Mouse (Mus musculus): ENCODE results near the gene Txlna. TPM values are rescaled to one million over a fixed set of nuclear protein-coding genes. Genes with fewer than 3 reads are reported as not detected.

Gene Txlna
- 58.8 and 59.4 TPM in 2 replicates for polyA plus RNA-seq (2016; fragmentation: Nextera tagmentation; extraction: Ambion mirVana)

- under 1% methylated on average over 60 of the region's 60 CpGs for WGBS
- peak; percentile 96 for ATAC-seq (ENCODE audit: insufficient number of reproducible peaks, low FRiP score)
- peaks cover 60% of the 10 kb centered on the region for H3K36me3 ChIP-seq
These were observed at the start of gene Txlna for GRCm38 (mm10) chr4:129640638-129641467. Gene Txlna, minus strand, starts transcription at chr4:129641065.

DNA sequence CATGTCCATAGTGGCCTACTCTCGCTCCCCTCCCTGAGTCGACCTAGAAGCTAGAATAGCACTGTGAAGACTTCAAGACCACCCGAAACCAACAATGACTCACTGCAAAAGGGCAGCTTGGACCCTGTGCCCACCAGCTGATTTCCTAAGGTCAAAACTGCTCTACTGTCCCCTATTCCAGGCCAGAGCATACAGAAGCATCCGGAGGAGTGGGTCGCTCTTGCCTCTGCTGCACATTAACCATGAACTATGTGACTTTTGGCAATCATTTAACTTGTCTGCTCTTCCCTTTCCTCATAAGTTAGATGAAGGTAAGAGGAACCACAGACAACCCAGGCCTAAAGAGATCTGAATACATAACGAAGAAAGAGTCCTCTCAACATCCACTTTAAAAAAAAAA is 43.7 kb upstream of the Txlna start:
- Histone ChIP-seq H3K36me3 (peaks cover 89% of the 10 kb centered on the region), H3K27ac (ENCODE audit: poor library complexity, severe bottlenecking) (no peak overlapping the region), H3K4me2 (no peak overlapping the region), H3K9me3 (replicated peaks) (no peaks in the 10 kb centered on the region), H3K9ac (no peak overlapping the region), H3K27me3 (replicated peaks) (no peaks in the 10 kb centered on the region), H3K4me3 (no peak overlapping the region), H3K4me1 (replicated peaks) (no peaks in the 10 kb centered on the region)
- 93% methylated on average over 6 of the region's 6 CpGs for WGBS
- no peak for ATAC-seq (ENCODE audit: insufficient number of reproducible peaks, low FRiP score)

More at GRCm38 (mm10) chr4:129640638-129641467, at the start of gene Txlna:
- peak within 1 kb of the TSS; percentile 77 for H3K4me3 ChIP-seq
- no peaks in the 10 kb centered on the region for H3K9me3 ChIP-seq (replicated peaks)
- H3K4me2 ChIP-seq: peak within 1 kb of the TSS; percentile 97
- H3K27ac ChIP-seq (ENCODE audit: poor library complexity, severe bottlenecking): peak within 1 kb of the TSS; percentile 84
- H3K9ac ChIP-seq: peak within 1 kb of the TSS; percentile 94
- H3K27me3 ChIP-seq (replicated peaks): no peaks in the 10 kb centered on the region
- peaks cover 27% of the 10 kb centered on the region for H3K4me1 ChIP-seq (replicated peaks)

- Histone ChIP-seq H3K4me3 (no peak overlapping the region), H3K9ac (no peak overlapping the region), H3K27ac (ENCODE audit: poor library complexity, severe bottlenecking) (no peak overlapping the region), H3K27me3 (replicated peaks) (no peaks in the 10 kb centered on the region), H3K4me2 (no peak overlapping the region), H3K9me3 (replicated peaks) (no peaks in the 10 kb centered on the region), H3K4me1 (replicated peaks) (no peaks in the 10 kb centered on the region), H3K36me3 (peaks cover 88% of the 10 kb centered on the region)
- WGBS: 84% methylated on average over 11 of the region's 11 CpGs
- ATAC-seq (ENCODE audit: insufficient number of reproducible peaks, low FRiP score): no peak
These were observed 43.1 kb upstream of the Txlna start for GRCm38 (mm10) chr4:129683901-129684493.

DNA sequence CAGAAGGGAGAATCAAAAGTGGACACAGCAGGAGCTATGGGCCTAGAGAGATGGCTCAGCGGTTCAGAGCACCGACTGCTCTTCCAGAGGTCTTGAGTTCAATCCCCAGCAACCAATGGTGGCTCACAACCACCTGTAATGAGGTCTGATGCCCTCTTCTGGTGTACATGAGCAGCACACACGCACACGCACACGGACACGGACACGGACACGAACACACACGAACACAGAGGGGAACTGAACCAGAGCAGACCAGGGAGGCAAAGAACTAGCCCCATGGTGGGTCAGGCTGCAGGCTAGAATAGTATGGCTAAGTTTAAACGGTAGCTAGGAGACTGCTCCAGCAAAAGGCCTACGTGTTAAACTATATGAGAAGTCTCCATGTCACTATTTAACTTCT is 41.0 kb upstream of the Txlna start:
- no peak for ATAC-seq (ENCODE audit: insufficient number of reproducible peaks, low FRiP score)
- no peaks in the 10 kb centered on the region for H3K4me1 ChIP-seq (replicated peaks)
- no peak overlapping the region for H3K4me2 ChIP-seq
- H3K9me3 ChIP-seq (replicated peaks): no peaks in the 10 kb centered on the region
- H3K9ac ChIP-seq: no peak overlapping the region
- peaks cover 91% of the 10 kb centered on the region for H3K36me3 ChIP-seq
- 96% methylated on average over 11 of the region's 11 CpGs for WGBS
- H3K27me3 ChIP-seq (replicated peaks): no peaks in the 10 kb centered on the region
- no peak overlapping the region for H3K4me3 ChIP-seq
- H3K27ac ChIP-seq (ENCODE audit: poor library complexity, severe bottlenecking): no peak overlapping the region

- Histone ChIP-seq H3K9ac (peak overlapping the region; percentile 99), H3K27ac (ENCODE audit: poor library complexity, severe bottlenecking) (peak overlapping the region; percentile 93), H3K4me1 (replicated peaks) (peaks cover 15% of the 10 kb centered on the region), H3K4me2 (peak overlapping the region; percentile 90), H3K27me3 (replicated peaks) (no peaks in the 10 kb centered on the region), H3K36me3 (peaks cover 27% of the 10 kb centered on the region), H3K9me3 (replicated peaks) (no peaks in the 10 kb centered on the region), H3K4me3 (peak overlapping the region; percentile 98)
- peak; percentile 33 for ATAC-seq (ENCODE audit: insufficient number of reproducible peaks, low FRiP score)
- 5% methylated on average over 10 of the region's 10 CpGs for WGBS
These were observed 32.1 kb upstream of the Txlna start for GRCm38 (mm10) chr4:129672878-129673449.

DNA sequence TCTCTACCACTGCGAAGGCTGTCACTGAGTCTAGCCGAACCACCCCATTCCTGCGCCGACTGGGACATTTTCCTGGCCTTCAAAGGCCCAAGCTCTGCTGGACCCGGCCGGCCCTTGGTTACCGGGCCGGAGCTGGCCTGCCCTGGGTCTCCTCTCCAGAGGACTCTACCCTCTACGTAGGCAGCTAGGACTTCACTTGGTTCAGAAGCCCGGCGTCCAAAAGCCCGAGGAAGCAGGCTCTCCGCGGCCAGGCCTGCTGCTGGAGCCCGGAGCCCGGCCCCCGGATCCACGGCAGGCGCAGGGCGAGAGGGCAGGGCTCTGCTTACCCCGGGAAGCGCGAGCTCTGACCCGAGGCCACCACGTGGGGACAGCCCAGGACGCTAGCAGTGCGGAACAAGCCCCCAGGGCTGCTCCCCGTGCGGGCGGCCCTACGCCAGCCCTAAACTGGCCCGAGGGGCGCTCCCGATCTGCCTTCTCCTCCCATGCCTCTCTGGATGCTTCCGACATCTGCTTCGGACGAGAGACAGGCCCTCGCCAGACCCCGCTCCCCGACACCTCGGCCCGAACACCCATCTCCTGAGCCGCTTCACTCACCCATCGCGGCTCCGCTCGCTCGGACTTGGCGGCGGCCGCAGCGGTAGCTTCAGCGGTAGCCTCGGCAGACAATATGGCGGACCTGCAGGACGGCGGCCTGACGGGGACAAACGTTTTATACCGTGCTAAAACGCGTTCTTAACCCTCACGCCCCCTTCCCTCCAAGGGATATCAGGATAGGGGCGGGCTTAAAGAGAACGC is 31.4 kb upstream of the Txlna start, which contains the start of gene Kpna6:
TSS of gene Kpna6 (minus strand) at position 685 of the 795 bp plus-strand sequence.
- Histone ChIP-seq H3K36me3 (peaks cover 23% of the 10 kb centered on the region), H3K27me3 (replicated peaks) (no peaks in the 10 kb centered on the region), H3K27ac (ENCODE audit: poor library complexity, severe bottlenecking) (peak within 1 kb of the TSS; percentile 93), H3K4me3 (peak within 1 kb of the TSS; percentile 98), H3K4me1 (replicated peaks) (peaks cover 15% of the 10 kb centered on the region), H3K4me2 (peak within 1 kb of the TSS; percentile 90), H3K9ac (peak within 1 kb of the TSS; percentile 99), H3K9me3 (replicated peaks) (no peaks in the 10 kb centered on the region)
- under 1% methylated on average over 65 of the region's 65 CpGs for WGBS
- ATAC-seq (ENCODE audit: insufficient number of reproducible peaks, low FRiP score): peak; percentile 88

DNA sequence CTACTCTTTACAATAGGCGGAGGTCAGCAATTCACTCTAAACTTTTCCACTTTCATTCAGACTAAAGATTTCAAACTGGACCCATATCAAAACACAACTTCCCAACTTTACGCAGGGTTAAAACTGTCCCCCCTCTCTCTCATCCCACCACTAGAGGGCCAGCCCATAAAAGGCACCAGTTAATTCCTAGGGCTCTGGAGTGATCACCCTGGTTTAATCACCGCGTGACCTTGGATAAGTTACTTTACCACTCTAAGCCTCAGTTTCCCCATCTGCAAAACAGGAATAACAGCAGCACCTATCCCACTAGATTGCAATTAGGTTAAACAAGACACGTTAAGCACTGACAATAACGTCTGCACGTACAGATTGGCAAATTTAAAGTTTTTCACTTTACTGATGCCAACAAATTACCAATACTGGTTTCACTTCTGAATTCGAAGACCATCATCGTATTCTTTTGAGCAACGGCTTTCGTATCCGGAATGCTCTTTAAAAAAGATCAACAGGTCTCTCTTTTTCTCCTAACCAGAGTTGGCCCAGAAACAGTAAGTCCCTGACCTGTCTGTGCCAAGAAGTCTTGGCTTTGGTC is 30.7 kb upstream of the Txlna start:
- Histone ChIP-seq H3K4me2 (peak overlapping the region; percentile 90), H3K4me3 (peak overlapping the region; percentile 98), H3K4me1 (replicated peaks) (peaks cover 15% of the 10 kb centered on the region), H3K27ac (ENCODE audit: poor library complexity, severe bottlenecking) (peak overlapping the region; percentile 93), H3K9me3 (replicated peaks) (no peaks in the 10 kb centered on the region), H3K27me3 (replicated peaks) (no peaks in the 10 kb centered on the region), H3K36me3 (peaks cover 22% of the 10 kb centered on the region), H3K9ac (peak overlapping the region; percentile 99)
- WGBS: 6% methylated on average over 12 of the region's 12 CpGs
- ATAC-seq (ENCODE audit: insufficient number of reproducible peaks, low FRiP score): 0 out of 2 replicates have a peak, but pooled peaks have one; percentile 34

DNA sequence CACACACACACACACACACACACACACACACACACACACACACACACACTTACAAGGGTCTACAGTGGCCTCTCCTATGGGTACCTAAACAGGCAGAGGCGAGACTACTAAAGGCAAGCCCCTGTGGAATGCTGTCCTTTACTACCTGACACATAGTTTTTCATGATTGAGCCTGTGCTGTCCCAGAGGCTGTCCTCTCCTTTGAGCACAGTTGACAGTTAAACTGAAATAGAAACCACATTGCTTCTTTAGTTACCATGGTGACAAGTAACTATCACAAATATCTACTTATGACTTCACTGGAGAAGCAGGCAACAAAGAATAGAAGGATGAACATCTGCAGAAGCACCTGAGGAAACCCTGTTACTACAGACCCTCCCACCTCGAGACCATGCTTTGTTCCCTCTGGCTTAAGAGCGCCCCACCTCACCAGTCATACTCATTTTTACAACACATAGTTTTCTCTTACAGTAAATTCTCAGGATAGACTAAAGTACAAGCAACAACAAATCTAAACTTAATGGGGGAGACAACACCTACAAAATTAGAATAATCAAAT is 21.5 kb upstream of the Txlna start:
- Histone ChIP-seq H3K4me2 (no peak overlapping the region), H3K4me3 (no peak overlapping the region), H3K4me1 (replicated peaks) (no peaks in the 10 kb centered on the region), H3K9me3 (replicated peaks) (no peaks in the 10 kb centered on the region), H3K27ac (ENCODE audit: poor library complexity, severe bottlenecking) (no peak overlapping the region), H3K36me3 (peaks cover 72% of the 10 kb centered on the region), H3K27me3 (replicated peaks) (no peaks in the 10 kb centered on the region), H3K9ac (no peak overlapping the region)
- no peak for ATAC-seq (ENCODE audit: insufficient number of reproducible peaks, low FRiP score)
- whole genome bisulfite sequencing: 78% methylated on average over 3 of the region's 3 CpGs

DNA sequence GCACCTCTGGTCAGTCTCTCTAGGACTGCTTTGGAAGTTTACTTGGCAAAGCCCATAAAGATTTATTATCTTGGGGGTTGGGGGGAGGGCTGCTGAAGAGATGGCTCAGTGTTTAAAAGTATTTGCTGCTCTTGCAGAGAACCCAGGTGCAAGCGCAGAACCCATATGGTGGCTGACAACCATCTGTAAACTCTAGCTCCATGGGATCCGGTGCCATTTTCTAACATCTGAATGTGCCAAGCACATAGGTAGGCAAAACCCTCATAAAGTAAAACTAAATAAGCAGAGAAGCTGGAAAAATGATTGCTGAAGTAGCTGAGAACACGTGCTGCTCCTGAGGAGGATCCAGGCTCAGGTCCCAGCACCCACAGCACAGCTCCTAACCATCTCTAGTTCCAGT is 20.7 kb upstream of the Txlna start:
- 93% methylated on average over 3 of the region's 3 CpGs for WGBS
- peaks cover 73% of the 10 kb centered on the region for H3K36me3 ChIP-seq
- no peak overlapping the region for H3K27ac ChIP-seq (ENCODE audit: poor library complexity, severe bottlenecking)
- H3K4me2 ChIP-seq: no peak overlapping the region
- H3K4me3 ChIP-seq: no peak overlapping the region
- no peak for ATAC-seq (ENCODE audit: insufficient number of reproducible peaks, low FRiP score)
- H3K9ac ChIP-seq: no peak overlapping the region
- no peaks in the 10 kb centered on the region for H3K4me1 ChIP-seq (replicated peaks)
- no peaks in the 10 kb centered on the region for H3K9me3 ChIP-seq (replicated peaks)
- no peaks in the 10 kb centered on the region for H3K27me3 ChIP-seq (replicated peaks)

DNA sequence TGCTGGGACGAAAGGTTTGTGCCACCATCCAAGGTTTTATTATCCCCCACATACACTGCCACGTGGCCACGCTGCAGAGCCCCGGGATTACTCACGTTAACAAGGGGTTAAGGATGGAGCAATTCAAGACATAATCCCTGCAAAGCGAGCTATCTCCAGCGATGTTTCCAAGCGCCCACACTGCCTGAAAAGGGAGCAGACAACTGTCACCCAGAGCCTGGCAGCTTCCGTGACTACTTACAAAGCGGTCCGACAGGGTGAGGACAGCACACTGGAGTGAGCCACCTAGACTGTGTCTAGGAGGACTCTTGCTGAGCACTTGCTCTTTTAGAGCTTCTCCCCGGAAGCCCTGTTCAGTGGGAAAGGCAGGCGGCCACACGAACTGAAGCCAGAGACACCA is 13.9 kb upstream of the Txlna start:
- Histone ChIP-seq H3K4me2 (no peak overlapping the region), H3K4me1 (replicated peaks) (no peaks in the 10 kb centered on the region), H3K36me3 (peaks cover 94% of the 10 kb centered on the region), H3K4me3 (no peak overlapping the region), H3K9ac (no peak overlapping the region), H3K27ac (ENCODE audit: poor library complexity, severe bottlenecking) (no peak overlapping the region), H3K9me3 (replicated peaks) (no peaks in the 10 kb centered on the region), H3K27me3 (replicated peaks) (no peaks in the 10 kb centered on the region)
- no peak for ATAC-seq (ENCODE audit: insufficient number of reproducible peaks, low FRiP score)
- 89% methylated on average over 14 of the region's 14 CpGs for WGBS

Data from heart, embryonic 12.5 days (tissue).